ENCODE assay signal across 8 mouse cellular contexts in the genomic region with DNA sequence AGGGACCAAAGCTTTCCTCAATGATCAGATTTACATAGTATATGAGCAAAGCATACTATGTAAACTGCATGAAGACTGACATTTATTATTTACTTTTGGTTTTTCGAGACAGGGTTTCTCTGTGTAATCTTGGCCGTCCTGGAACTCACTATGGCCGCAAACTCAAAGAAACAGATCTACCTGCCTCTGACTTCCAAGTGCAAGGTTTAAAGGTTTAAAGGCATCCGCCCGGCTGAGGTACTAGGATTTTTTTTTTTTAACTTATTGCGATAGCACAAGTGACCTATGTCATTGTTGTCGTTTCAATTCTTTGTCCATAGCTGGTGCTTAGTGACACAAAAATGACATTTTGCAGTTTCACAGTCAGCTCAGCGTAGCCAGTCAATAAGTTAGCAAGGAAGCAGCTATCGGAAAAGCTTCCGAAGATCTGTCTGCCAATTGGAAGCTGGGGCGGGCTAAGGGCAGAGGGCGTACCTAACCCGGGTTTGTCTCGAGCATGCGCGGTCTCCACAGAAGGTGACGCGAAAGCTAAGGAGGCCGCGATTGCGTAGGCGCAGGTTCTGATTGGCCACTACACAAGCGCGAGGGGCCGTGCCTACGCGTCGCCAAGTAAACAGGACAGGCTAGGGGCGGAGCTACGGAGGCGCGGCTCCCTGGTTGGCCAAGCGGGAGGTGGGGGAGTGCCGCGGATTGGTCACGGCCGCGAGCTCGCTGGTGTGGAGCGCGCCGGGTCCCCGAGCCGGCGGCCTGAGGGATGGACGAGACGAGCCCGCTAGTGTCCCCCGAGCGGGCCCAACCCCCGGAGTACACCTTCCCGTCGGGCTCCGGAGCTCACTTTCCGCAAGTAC. TPM values are rescaled to one million over a fixed set of nuclear protein-coding genes. Genes with fewer than 3 reads are reported as not detected.
DNase-seq lines count a peak whose midpoint lies in the region; ATAC-seq and TF ChIP-seq lines count a peak whose summit lies in the region.

Gene Pi4k2a (plus strand): TSS at position 723 of the 848 bp plus-strand sequence.

- WGBS in kidney, embryonic 14.5 days = 1% methylated on average over 46 of the region's 55 CpGs
- WGBS in limb, embryonic 15.5 days = under 1% methylated on average over 55 of the region's 55 CpGs

- peak within 1 kb of the TSS; percentile 60 for H3K4me2 ChIP-seq in kidney, embryonic 14.5 days (replicated peaks; ENCODE audit: low read depth, low read length)
- peak within 1 kb of the TSS; percentile 70 for H3K4me2 ChIP-seq in limb, embryonic 15.5 days

- peak within 1 kb of the TSS; percentile 92 for H3K27ac ChIP-seq in bone marrow macrophage, adult 2 months (ENCODE audit: insufficient read depth, low read depth, low read length)
- peak within 1 kb of the TSS; percentile 77 for H3K27ac ChIP-seq in embryonic fibroblast, embryonic 13.5 days (ENCODE audit: insufficient read depth, low read length)
- H3K27ac ChIP-seq in kidney, embryonic 14.5 days (ENCODE audit: low read depth, low read length) = peak within 1 kb of the TSS; percentile 85
- peak within 1 kb of the TSS; percentile 94 for H3K27ac ChIP-seq in limb, embryonic 15.5 days

- no peaks in the 10 kb centered on the region for H3K9me3 ChIP-seq in kidney, embryonic 14.5 days (ENCODE audit: control insufficient read depth, low read length)
- no peaks in the 10 kb centered on the region for H3K9me3 ChIP-seq in limb, embryonic 15.5 days

- peak; percentile 100 for DNase-seq in A20 (ENCODE audit: low read depth, low spot score)
- DNase-seq in heart, adult 9 months (ENCODE audit: low spot score in 2 of 2) = peak; percentile 100
- DNase-seq in monocyte, adult 2 months (ENCODE audit: low read depth in 1 of 2, low spot score in 2 of 2) = peak; percentile 97 to 99
- DNase-seq in spleen, postnatal 36 days (ENCODE audit: low spot score in 2 of 2) = peak; percentile 100

- H3K36me3 ChIP-seq in kidney, embryonic 14.5 days (ENCODE audit: control insufficient read depth, insufficient read depth, low read length) = peaks cover 6% of the 10 kb centered on the region; the same call in 1 of the 2 replicates
- H3K36me3 ChIP-seq in limb, embryonic 15.5 days = no peaks in the 10 kb centered on the region

- no peak for TF ChIP-seq CTCF in bone marrow macrophage, adult 2 months (IDR thresholded peaks at IDR 0.05; ENCODE audit: low read depth, low read length)
- TF ChIP-seq CTCF in embryonic fibroblast, embryonic 13.5 days (IDR thresholded peaks at IDR 0.05; ENCODE audit: borderline replicate concordance, insufficient read depth, low read length) = no peak

- no peak for TF ChIP-seq POLR2A in bone marrow macrophage, adult 2 months (IDR thresholded peaks at IDR 0.05; ENCODE audit: borderline replicate concordance, low read depth, low read length)
- TF ChIP-seq POLR2A in embryonic fibroblast, embryonic 13.5 days (IDR thresholded peaks at IDR 0.05; ENCODE audit: low read depth, low read length) = peak; percentile 88

- H3K27me3 ChIP-seq in kidney, embryonic 14.5 days (ENCODE audit: control insufficient read depth, insufficient read depth, low read length) = no peaks in the 10 kb centered on the region
- no peaks in the 10 kb centered on the region for H3K27me3 ChIP-seq in limb, embryonic 15.5 days

- peaks cover 27% of the 10 kb centered on the region for H3K4me1 ChIP-seq in bone marrow macrophage, adult 2 months (ENCODE audit: control insufficient read depth, insufficient read depth, low read length)
- H3K4me1 ChIP-seq in embryonic fibroblast, embryonic 13.5 days (ENCODE audit: control insufficient read depth, insufficient read depth, low read length) = peaks cover 6% of the 10 kb centered on the region; the same call in 1 of the 2 replicates
- H3K4me1 ChIP-seq in kidney, embryonic 14.5 days (ENCODE audit: control insufficient read depth, insufficient read depth, low read length) = peaks cover 17% of the 10 kb centered on the region
- H3K4me1 ChIP-seq in limb, embryonic 15.5 days = peaks cover 32% of the 10 kb centered on the region

- ATAC-seq in kidney, embryonic 14.5 days (ENCODE audit: low FRiP score, low TSS enrichment) = peak; percentile 98
- peak; percentile 100 for ATAC-seq in limb, embryonic 15.5 days (ENCODE audit: insufficient number of reproducible peaks, low FRiP score, low TSS enrichment, low read depth)

- peak within 1 kb of the TSS; percentile 87 for H3K4me3 ChIP-seq in bone marrow macrophage, adult 2 months (ENCODE audit: insufficient read depth, low read length)
- H3K4me3 ChIP-seq in embryonic fibroblast, embryonic 13.5 days (ENCODE audit: insufficient read depth, low read length) = peak within 1 kb of the TSS; percentile 83
- peak within 1 kb of the TSS; percentile 91 for H3K4me3 ChIP-seq in kidney, embryonic 14.5 days (ENCODE audit: low read length)
- peak within 1 kb of the TSS; percentile 96 for H3K4me3 ChIP-seq in limb, embryonic 15.5 days

- H3K9ac ChIP-seq in kidney, embryonic 14.5 days (ENCODE audit: low read depth, low read length) = peak within 1 kb of the TSS; percentile 88
- peak within 1 kb of the TSS; percentile 87 for H3K9ac ChIP-seq in limb, embryonic 15.5 days

RNA-seq across cellular contexts. Expression of gene Pi4k2a, which starts in this region (rescaled TPM):
- 42.6 and 44.6 TPM in 2 replicates for polyA plus RNA-seq in bone marrow macrophage, adult 2 months (2012; ENCODE audit: insufficient read depth, insufficient read length, missing spikeins)
- polyA plus RNA-seq in embryonic fibroblast, embryonic 13.5 days (2011; ENCODE audit: insufficient read length, low read depth, missing spikeins) = 25.6 and 27.7 TPM in 2 replicates
- polyA plus RNA-seq in kidney, embryonic 14.5 days (2014; fragmentation: Nextera tagmentation; extraction: Ambion mirVana) = 26.0 and 37.8 TPM in 2 replicates
- 17.6 and 23.7 TPM in 2 replicates for polyA plus RNA-seq in limb, embryonic 15.5 days (2015; fragmentation: Nextera tagmentation; extraction: Ambion mirVana)

Comparison
In these comparisons a context has a peak if more than half of its experiments do, and no peak if none do; other contexts are left out.
1. Peak in every context shown above with its lines: DNase-seq, ATAC-seq, H3K4me3 ChIP-seq and H3K27ac ChIP-seq.